Mouse (Mus musculus): ENCODE results near the gene Hspa1l. TPM values are rescaled to one million over a fixed set of nuclear protein-coding genes. Genes with fewer than 3 reads are reported as not detected.
A peak's percentile ranks its signal among the peaks of the same experiment; 100 is the strongest.

The Hspa1l gene
- polyA plus RNA-seq, 1 experiment from 2014 or later: 1.4 TPM

DNA sequence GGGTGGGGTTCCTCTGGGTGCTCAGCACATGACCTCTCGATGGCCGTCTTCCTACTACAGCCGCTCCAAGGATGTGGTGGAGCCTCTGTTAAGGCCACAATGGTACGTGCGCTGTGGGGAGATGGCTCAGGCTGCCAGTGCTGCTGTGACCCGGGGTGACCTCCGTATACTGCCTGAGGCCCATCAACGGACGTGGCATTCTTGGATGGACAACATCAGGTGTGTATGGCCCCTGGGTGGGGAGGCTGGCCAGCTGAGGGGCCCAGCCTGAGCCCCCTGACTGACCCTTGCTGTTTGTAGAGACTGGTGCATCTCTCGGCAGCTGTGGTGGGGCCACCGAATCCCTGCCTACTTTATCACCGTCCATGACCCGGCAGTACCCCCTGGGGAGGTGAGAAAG, 39.9 kb downstream of the Hspa1l start:
- H3K9me3 ChIP-seq (replicated peaks): no peaks in the 10 kb centered on the region
- H3K9ac ChIP-seq (replicated peaks): no peak overlapping the region
- H3K4me1 ChIP-seq: peaks cover 5% of the 10 kb centered on the region; the same call in 1 of the 2 replicates
- H3K4me2 ChIP-seq: no peak overlapping the region
- no peak overlapping the region for H3K4me3 ChIP-seq (replicated peaks)
- H3K27me3 ChIP-seq (replicated peaks): no peaks in the 10 kb centered on the region
- no peak for ATAC-seq (ENCODE audit: low FRiP score)
- H3K36me3 ChIP-seq: peaks cover 90% of the 10 kb centered on the region
- WGBS: 89% methylated on average over 13 of the region's 13 CpGs
- H3K27ac ChIP-seq (replicated peaks): no peak overlapping the region

DNA sequence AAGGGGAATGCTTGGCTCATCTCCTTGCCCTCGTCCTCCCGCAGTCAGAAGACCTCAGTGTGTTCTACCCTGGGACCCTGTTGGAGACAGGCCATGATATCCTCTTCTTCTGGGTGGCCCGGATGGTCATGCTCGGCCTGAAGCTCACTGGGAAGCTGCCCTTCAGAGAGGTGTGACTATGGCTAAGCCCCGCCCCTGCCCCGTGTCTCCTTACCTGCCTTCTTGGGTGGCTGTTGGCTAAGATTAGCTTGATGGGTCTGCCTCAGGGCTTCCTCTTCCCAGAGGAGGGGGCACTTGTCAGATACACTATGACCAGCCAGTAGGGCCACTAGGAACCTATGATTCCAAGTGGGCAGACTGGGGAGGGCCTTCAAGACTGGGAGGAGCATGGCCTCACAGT, 40.7 kb downstream of the Hspa1l start:
- H3K9me3 ChIP-seq (replicated peaks): no peaks in the 10 kb centered on the region
- no peak overlapping the region for H3K9ac ChIP-seq (replicated peaks)
- H3K27ac ChIP-seq (replicated peaks): no peak overlapping the region
- H3K4me3 ChIP-seq (replicated peaks): no peak overlapping the region
- no peak for ATAC-seq (ENCODE audit: low FRiP score)
- 86% methylated on average over 6 of the region's 6 CpGs for WGBS
- no peaks in the 10 kb centered on the region for H3K27me3 ChIP-seq (replicated peaks)
- H3K4me2 ChIP-seq: no peak overlapping the region
- peaks cover 5% of the 10 kb centered on the region; the same call in 1 of the 2 replicates for H3K4me1 ChIP-seq
- peaks cover 83% of the 10 kb centered on the region for H3K36me3 ChIP-seq

DNA sequence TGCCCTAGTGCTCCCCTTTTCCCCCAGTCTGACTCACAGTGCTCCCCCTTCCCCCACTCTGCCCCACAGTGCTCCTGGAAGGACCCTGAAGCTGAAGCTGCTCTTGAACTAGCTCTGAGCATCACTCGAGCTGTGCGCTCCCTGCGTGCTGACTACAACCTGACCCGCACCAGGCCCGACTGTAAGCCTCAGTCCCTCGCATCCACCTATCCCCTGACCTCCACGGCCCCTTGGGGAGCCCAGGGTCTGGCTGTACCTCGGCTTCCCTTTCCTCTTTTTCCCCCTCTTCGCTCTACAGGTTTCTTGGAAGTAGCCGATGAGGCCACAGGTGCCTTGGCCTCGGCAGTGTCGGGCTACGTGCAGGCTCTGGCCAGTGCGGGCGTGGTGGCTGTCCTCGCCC, 42.8 kb downstream of the Hspa1l start:
- WGBS: 93% methylated on average over 16 of the region's 16 CpGs
- H3K36me3 ChIP-seq: peaks cover 68% of the 10 kb centered on the region
- no peak for ATAC-seq (ENCODE audit: low FRiP score)
- H3K9ac ChIP-seq (replicated peaks): no peak overlapping the region
- H3K9me3 ChIP-seq (replicated peaks): no peaks in the 10 kb centered on the region
- no peak overlapping the region for H3K4me2 ChIP-seq
- H3K4me3 ChIP-seq (replicated peaks): no peak overlapping the region
- peaks cover 5% of the 10 kb centered on the region; the same call in 1 of the 2 replicates for H3K4me1 ChIP-seq
- no peaks in the 10 kb centered on the region for H3K27me3 ChIP-seq (replicated peaks)
- H3K27ac ChIP-seq (replicated peaks): no peak overlapping the region

DNA sequence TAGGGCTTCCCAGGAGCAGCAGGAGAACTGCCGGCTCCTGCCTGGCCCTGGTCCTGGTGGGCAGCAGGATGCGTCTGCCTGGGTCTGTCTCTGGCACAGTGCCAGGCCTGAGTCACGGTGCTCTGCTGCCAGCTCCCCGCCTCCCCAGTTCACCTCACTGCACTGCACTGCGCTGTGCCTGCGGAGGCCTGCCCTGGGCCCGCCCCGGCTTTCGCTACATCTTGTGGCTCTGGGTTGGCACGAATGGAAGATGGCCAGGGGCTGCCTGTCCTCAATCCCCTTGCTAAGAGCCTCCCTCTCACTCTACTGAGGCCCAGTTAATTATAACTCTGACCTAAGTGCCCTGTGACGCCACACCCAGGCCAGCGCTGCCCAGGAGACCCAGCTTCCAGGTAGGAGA, 43.9 kb downstream of the Hspa1l start, which contains the start of gene Vwa7:
Vwa7 (plus strand) TSS at position 204 of the 400 bp plus-strand sequence.
- WGBS: 57% methylated on average over 12 of the region's 12 CpGs
- Histone ChIP-seq H3K27ac (replicated peaks) (no peak within 1 kb of the TSS), H3K27me3 (replicated peaks) (no peaks in the 10 kb centered on the region), H3K4me2 (no peak within 1 kb of the TSS), H3K9ac (replicated peaks) (0 out of 2 replicates have a peak within 1 kb of the TSS, but pooled peaks have one; percentile 7), H3K9me3 (replicated peaks) (no peaks in the 10 kb centered on the region), H3K36me3 (peaks cover 57% of the 10 kb centered on the region), H3K4me1 (peaks cover 10% of the 10 kb centered on the region), H3K4me3 (replicated peaks) (no peak within 1 kb of the TSS)
- peak; percentile 40; the same call in 1 of the 2 replicates for ATAC-seq (ENCODE audit: low FRiP score)

DNA sequence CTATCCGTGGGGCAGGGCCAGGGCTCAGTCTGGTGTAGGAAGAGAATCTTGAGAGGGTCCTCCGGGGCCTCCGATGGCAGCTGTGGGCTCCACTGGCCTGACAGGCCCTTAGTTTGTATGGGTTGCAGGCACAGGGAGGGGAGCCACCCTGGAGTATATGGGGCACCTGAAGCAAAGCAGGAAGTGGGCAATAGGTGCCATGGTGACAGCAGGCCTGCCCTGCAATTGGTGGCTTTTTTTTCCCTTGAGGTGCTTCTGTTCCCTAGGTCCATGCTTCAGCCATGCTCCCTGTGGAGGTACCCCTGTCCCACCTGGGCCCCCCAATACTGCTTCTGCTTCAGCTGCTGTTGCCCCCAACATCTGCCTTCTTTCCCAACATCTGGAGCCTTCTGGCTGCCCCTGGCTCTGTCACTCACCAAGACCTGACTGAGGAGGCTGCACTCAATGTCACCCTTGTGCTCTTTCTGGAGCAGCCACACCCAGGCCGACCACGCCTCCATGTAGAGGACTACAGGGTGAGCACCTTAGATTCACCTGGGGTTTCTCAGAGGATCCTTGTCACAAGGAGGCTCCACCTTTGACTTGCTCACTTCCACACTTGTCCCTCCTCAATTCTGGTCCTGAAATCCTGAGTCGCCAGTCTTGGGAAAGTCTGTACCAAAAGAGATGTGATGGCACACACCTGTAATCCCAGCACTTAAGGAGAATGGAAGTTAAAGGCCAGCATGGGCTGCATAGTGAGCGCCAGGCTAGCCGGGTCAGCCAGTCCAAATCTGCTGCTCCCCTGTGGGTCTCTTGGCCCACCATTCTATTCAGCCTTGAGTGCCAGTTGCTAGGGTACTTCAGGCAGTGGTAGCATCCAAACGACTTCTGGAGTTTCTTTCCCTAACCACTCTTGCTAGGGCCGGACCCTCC, 44.5 kb downstream of the Hspa1l start:
- no peak overlapping the region for H3K4me2 ChIP-seq
- ATAC-seq (ENCODE audit: low FRiP score): no peak
- H3K9me3 ChIP-seq (replicated peaks): no peaks in the 10 kb centered on the region
- 0 out of 2 replicates have a peak overlapping the region, but pooled peaks have one; percentile 7 for H3K9ac ChIP-seq (replicated peaks)
- no peak overlapping the region for H3K27ac ChIP-seq (replicated peaks)
- WGBS: 83% methylated on average over 10 of the region's 10 CpGs
- peaks cover 50% of the 10 kb centered on the region for H3K36me3 ChIP-seq
- H3K4me1 ChIP-seq: peaks cover 13% of the 10 kb centered on the region
- no peak overlapping the region for H3K4me3 ChIP-seq (replicated peaks)
- H3K27me3 ChIP-seq (replicated peaks): no peaks in the 10 kb centered on the region

DNA sequence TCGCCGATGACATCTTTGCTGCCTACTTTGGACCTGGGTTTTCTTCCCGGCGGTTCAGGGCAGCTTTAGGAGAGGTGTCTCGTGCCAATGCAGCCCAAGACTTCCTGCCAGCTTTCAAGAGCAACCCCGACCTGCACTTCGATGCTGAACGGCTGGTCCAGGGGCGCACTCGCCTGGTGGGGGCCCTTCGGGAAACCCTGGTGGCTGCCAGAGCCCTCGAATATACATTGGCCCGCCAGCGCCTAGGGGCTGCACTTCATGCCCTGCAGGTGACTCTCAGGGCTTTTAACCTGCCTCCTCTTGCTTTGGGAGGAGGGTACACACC, 45.2 kb downstream of the Hspa1l start:
- Histone ChIP-seq H3K4me2 (no peak overlapping the region), H3K9ac (replicated peaks) (no peak overlapping the region), H3K9me3 (replicated peaks) (no peaks in the 10 kb centered on the region), H3K27ac (replicated peaks) (no peak overlapping the region), H3K27me3 (replicated peaks) (no peaks in the 10 kb centered on the region), H3K4me3 (replicated peaks) (no peak overlapping the region), H3K36me3 (peaks cover 44% of the 10 kb centered on the region), H3K4me1 (peaks cover 13% of the 10 kb centered on the region)
- WGBS: 78% methylated on average over 14 of the region's 14 CpGs
- no peak for ATAC-seq (ENCODE audit: low FRiP score)

DNA sequence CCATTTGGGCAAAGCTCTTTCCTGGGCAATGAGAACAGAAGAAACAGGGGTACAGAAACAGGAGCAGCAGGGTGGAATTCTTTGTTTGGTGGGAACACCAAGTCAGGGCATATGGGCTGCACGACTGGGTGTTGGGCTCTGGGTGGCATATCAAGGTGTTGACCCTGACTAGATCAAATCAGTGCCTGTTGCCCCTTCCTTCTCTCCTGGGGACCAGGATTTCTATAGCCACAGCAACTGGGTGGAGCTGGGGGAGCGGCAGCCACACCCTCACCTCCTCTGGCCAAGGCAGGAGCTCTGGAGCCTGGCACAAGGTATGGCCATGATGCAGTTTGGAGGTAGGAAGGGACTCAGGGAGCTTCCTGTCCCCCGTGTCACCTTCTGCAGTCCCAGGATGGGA, 45.7 kb downstream of the Hspa1l start:
- no peak for ATAC-seq (ENCODE audit: low FRiP score)
- Histone ChIP-seq H3K9me3 (replicated peaks) (no peaks in the 10 kb centered on the region), H3K36me3 (peaks cover 39% of the 10 kb centered on the region), H3K4me1 (peaks cover 13% of the 10 kb centered on the region), H3K4me3 (replicated peaks) (no peak overlapping the region), H3K4me2 (no peak overlapping the region), H3K27me3 (replicated peaks) (no peaks in the 10 kb centered on the region), H3K9ac (replicated peaks) (no peak overlapping the region), H3K27ac (replicated peaks) (no peak overlapping the region)
- WGBS: 91% methylated on average over 3 of the region's 3 CpGs

DNA sequence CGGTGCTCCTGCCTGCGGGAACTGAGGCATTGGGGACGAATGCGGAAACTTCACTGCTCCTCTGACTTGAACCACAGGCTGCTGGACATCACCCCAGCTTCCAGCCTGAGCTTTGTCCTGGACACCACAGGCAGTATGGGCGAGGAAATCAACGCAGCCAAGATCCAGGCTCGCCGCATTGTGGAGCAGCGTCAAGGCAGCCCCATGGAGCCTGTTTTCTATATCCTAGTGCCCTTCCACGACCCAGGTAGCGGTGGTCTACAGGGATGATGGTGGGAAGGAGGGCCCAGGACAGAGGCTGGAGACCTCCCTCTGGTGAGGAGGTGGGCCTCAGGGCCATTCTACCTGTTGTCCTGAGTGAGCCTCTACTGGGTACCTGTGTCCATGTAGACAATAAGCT, 47.4 kb downstream of the Hspa1l start:
- ATAC-seq (ENCODE audit: low FRiP score): no peak
- peaks cover 13% of the 10 kb centered on the region for H3K4me1 ChIP-seq

DNA sequence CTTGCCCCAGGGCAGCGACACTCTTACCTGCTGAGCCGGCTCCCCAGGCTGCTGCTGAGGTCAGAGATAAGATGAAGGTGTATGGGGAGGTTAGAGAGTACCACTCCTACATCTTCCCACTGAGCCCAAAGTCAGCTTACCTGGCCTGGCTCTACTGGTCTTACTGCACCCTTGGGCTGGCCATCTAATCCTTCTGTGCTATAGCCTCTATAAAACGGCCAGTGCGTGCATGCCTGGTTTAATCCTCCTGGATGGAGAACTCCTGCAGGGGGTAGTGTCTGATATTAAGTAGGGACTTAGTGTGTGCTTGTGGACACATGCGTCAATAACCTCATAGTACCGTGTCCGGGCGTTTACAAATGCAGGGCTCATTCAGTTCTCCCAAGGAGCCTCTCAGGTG, 48.0 kb downstream of the Hspa1l start:
- H3K4me3 ChIP-seq (replicated peaks): no peak overlapping the region
- H3K4me2 ChIP-seq: no peak overlapping the region
- peaks cover 15% of the 10 kb centered on the region for H3K36me3 ChIP-seq
- H3K27ac ChIP-seq (replicated peaks): no peak overlapping the region
- H3K9me3 ChIP-seq (replicated peaks): no peaks in the 10 kb centered on the region
- ATAC-seq (ENCODE audit: low FRiP score): no peak
- H3K27me3 ChIP-seq (replicated peaks): no peaks in the 10 kb centered on the region
- 90% methylated on average over 8 of the region's 8 CpGs for WGBS
- no peak overlapping the region for H3K9ac ChIP-seq (replicated peaks)
- peaks cover 13% of the 10 kb centered on the region for H3K4me1 ChIP-seq

More for the DNA sequence above, 47.4 kb downstream of the Hspa1l start:
- Histone ChIP-seq H3K4me3 (replicated peaks) (no peak overlapping the region), H3K4me2 (no peak overlapping the region), H3K27me3 (replicated peaks) (no peaks in the 10 kb centered on the region), H3K9ac (replicated peaks) (no peak overlapping the region), H3K27ac (replicated peaks) (no peak overlapping the region), H3K36me3 (peaks cover 22% of the 10 kb centered on the region), H3K9me3 (replicated peaks) (no peaks in the 10 kb centered on the region)
- WGBS: 82% methylated on average over 11 of the region's 11 CpGs

DNA sequence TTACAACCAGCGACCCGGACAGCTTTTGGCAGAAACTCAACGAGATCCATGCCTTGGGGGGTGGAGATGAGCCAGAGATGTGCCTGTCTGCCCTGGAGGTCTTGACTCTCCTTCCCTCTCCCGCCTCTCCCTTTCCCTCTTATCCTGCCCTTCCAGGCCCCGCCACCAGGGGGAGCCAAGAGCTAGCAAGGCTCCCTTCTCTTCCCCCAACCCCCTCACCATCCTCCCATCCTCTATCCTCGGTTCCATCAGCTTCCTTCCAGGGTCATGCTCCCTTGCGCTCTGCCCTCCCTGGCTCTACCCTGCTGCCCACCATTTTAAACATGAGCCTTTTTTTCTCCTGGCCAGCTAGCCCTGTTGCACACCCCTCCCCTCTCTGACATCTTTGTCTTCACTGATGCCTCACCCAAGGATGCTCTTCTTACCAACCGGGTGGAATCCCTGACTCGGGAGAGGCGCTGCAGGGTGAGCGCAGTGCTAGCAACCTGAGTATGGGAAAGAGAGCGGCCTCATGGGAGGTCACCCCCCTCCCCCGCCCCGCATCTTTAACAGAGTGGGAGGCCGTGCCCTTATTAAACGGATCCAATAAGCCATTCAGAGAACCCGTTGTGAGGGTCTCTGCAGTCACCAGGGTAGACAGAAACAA, 48.8 kb downstream of the Hspa1l start:
- Histone ChIP-seq H3K9me3 (replicated peaks) (no peaks in the 10 kb centered on the region), H3K4me3 (replicated peaks) (no peak overlapping the region), H3K36me3 (peaks cover 8% of the 10 kb centered on the region), H3K4me1 (peaks cover 15% of the 10 kb centered on the region), H3K9ac (replicated peaks) (no peak overlapping the region), H3K27ac (replicated peaks) (no peak overlapping the region), H3K4me2 (peak overlapping the region; percentile 25), H3K27me3 (replicated peaks) (no peaks in the 10 kb centered on the region)
- 9% methylated on average over 17 of the region's 17 CpGs for WGBS
- ATAC-seq (ENCODE audit: low FRiP score): 0 out of 2 replicates have a peak, but pooled peaks have one; percentile 26

DNA sequence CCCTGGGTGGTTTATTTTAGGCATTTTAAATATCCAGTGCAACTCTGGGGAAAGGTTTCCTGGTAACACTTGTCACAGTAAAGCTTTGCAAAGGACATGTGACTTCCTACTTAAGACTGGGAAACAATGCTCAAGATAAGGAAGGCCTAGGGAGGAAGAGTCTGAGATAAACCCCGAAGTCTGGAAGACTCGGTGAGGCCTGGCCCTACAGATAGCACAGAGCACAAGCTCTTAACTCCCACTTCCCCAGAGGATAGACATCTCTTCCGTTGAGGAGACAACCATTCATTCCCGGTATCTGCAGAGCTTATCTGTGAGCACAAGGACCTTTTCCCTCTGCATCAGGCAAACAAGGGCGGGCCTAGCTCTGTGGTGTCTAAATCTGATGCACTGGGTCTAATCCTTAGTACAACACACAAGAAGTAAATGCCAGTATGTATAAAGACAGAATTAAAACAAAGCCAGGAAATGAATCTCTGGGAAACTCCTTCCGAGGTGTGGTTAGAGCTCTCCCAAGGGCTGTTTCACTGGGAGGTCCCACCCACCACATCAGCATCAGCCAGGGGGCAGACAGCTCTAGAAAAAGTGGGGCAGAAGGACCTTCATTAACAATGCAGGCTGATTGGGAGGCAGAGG, 49.5 kb downstream of the Hspa1l start:
- ATAC-seq (ENCODE audit: low FRiP score): no peak
- Histone ChIP-seq H3K4me3 (replicated peaks) (no peak overlapping the region), H3K4me2 (no peak overlapping the region), H3K4me1 (peaks cover 15% of the 10 kb centered on the region), H3K9ac (replicated peaks) (no peak overlapping the region), H3K27me3 (replicated peaks) (no peaks in the 10 kb centered on the region), H3K36me3 (peaks cover under 1% of the 10 kb centered on the region; the same call in 1 of the 2 replicates), H3K27ac (replicated peaks) (no peak overlapping the region), H3K9me3 (replicated peaks) (no peaks in the 10 kb centered on the region)
- 71% methylated on average over 6 of the region's 6 CpGs for WGBS

Measured in neural tube, embryonic 15.5 days (tissue).